Comparison of ENCODE assay signal across 8 mouse cellular contexts in genomic region chr13:94285281-94285871, GRCm38 (mm10). TPM values are rescaled to one million over a fixed set of nuclear protein-coding genes. Genes with fewer than 3 reads are reported as not detected.
DNase-seq lines count a peak whose midpoint lies in the region; ATAC-seq lines count a peak whose summit lies in the region.

Scamp1 (minus strand) TSS chr13:94285857.

- no peaks in the 10 kb centered on the region for H3K27me3 ChIP-seq in hindbrain, embryonic 14.5 days (ENCODE audit: control insufficient read depth, insufficient read depth, low read length)

- DNase-seq in T-cell, adult 2 months (ENCODE audit: low spot score): peak; percentile 71
- peak; percentile 95 to 97 for DNase-seq in cerebellum, postnatal 36 days
- peak; percentile 90 to 93 for DNase-seq in frontal cortex, postnatal 36 days (ENCODE audit: low spot score in 2 of 2)
- DNase-seq in hindbrain, embryonic 14.5 days (ENCODE audit: low spot score): peak; percentile 85
- peak; percentile 85 to 91 for DNase-seq in layer of hippocampus, postnatal 25 days (ENCODE audit: extremely low spot score in 1 of 2, low spot score in 1 of 2)
- peak; percentile 89 for DNase-seq in lung, postnatal 14 days
- peak; percentile 68 for DNase-seq in retina, adult 2 months (ENCODE audit: low read depth, low spot score)
- peak; percentile 87 for DNase-seq in thymus, postnatal 25 days

- under 1% methylated on average over 62 of the region's 62 CpGs for WGBS in hindbrain, embryonic 14.5 days

- peak within 1 kb of the TSS; percentile 90 for H3K27ac ChIP-seq in hindbrain, embryonic 14.5 days

- H3K4me2 ChIP-seq in hindbrain, embryonic 14.5 days (replicated peaks): peak within 1 kb of the TSS; percentile 61

- H3K9me3 ChIP-seq in hindbrain, embryonic 14.5 days (ENCODE audit: control insufficient read depth, low read length): no peaks in the 10 kb centered on the region

- peak; percentile 98 for ATAC-seq in hindbrain, embryonic 14.5 days (ENCODE audit: low FRiP score)

- no peaks in the 10 kb centered on the region for H3K36me3 ChIP-seq in hindbrain, embryonic 14.5 days (replicated peaks; ENCODE audit: control insufficient read depth, insufficient read depth)

- peaks cover 31% of the 10 kb centered on the region for H3K4me1 ChIP-seq in hindbrain, embryonic 14.5 days (replicated peaks; ENCODE audit: control insufficient read depth, insufficient read depth, low read length)

- peak within 1 kb of the TSS; percentile 85 for H3K4me3 ChIP-seq in hindbrain, embryonic 14.5 days (replicated peaks; ENCODE audit: low read length)

- peak within 1 kb of the TSS; percentile 90 for H3K9ac ChIP-seq in hindbrain, embryonic 14.5 days

RNA-seq across cellular contexts. Expression of gene Scamp1, which starts in this region (rescaled TPM):
- 159 and 174 TPM in 2 replicates for polyA plus RNA-seq in hindbrain, embryonic 14.5 days (2014; fragmentation: Nextera tagmentation; extraction: Ambion mirVana)
- 100 to 1,000 TPM; 179 TPM for total RNA-seq in layer of hippocampus, postnatal 25 days (2021)

Comparison
In these comparisons a context has a peak if more than half of its experiments do, and no peak if none do; other contexts are left out.
1. Peak in every context shown above with its lines: DNase-seq, ATAC-seq, H3K4me3 ChIP-seq and H3K27ac ChIP-seq.